Mouse (Mus musculus): ENCODE measurements around the gene 1700025G04Rik. TPM values are rescaled to one million over a fixed set of nuclear protein-coding genes. Genes with fewer than 3 reads are reported as not detected.

The 1700025G04Rik gene
- polyA plus RNA-seq, 1 experiment from 2014 or later: 20.6 TPM

- TF ChIP-seq EP300 (optimal IDR thresholded peaks at IDR 0.05) (no peak), CTCF (IDR thresholded peaks at IDR 0.05; ENCODE audit: low read depth) (no peak)
- H3K4me3 ChIP-seq (ENCODE audit: low read depth, low read length): no peak overlapping the region
- H3K27ac ChIP-seq (replicated peaks): no peak overlapping the region
- H3K9me3 ChIP-seq (ENCODE audit: control insufficient read depth, low read length): no peaks in the 10 kb centered on the region
- H3K27me3 ChIP-seq (ENCODE audit: control insufficient read depth, insufficient read depth, low read length): no peaks in the 10 kb centered on the region
- no peak overlapping the region for H3K9ac ChIP-seq (ENCODE audit: low read length)
- 37% methylated on average over 8 of the region's 8 CpGs for WGBS
- no peaks in the 10 kb centered on the region for H3K36me3 ChIP-seq (ENCODE audit: control insufficient read depth, insufficient read depth, low read length)
- peaks cover 4% of the 10 kb centered on the region; the same call in 1 of the 2 replicates for H3K4me1 ChIP-seq (replicated peaks; ENCODE audit: control insufficient read depth, insufficient read depth)
- ATAC-seq (ENCODE audit: low FRiP score, low TSS enrichment): no peak
- DNase-seq (ENCODE audit: low spot score): no peak
- H3K4me2 ChIP-seq (replicated peaks; ENCODE audit: low read depth): no peak overlapping the region
Measured at GRCm38 (mm10) chr1:151939987-151940386, 149.9 kb downstream of the 1700025G04Rik start.

- WGBS: 65% methylated on average over 6 of the region's 6 CpGs
- DNase-seq (ENCODE audit: low spot score): no peak
- no peak for TF ChIP-seq CTCF (IDR thresholded peaks at IDR 0.05; ENCODE audit: low read depth)
Measured at GRCm38 (mm10) chr1:151939510-151939909, 150.4 kb downstream of the 1700025G04Rik start.

GRCm38 (mm10) chr1:151933605-151934004 is 156.3 kb downstream of the 1700025G04Rik start:
- Histone ChIP-seq H3K27ac (replicated peaks) (no peak overlapping the region), H3K4me2 (replicated peaks; ENCODE audit: low read depth) (no peak overlapping the region), H3K4me3 (ENCODE audit: low read depth, low read length) (no peak overlapping the region), H3K36me3 (ENCODE audit: control insufficient read depth, insufficient read depth, low read length) (no peaks in the 10 kb centered on the region; the same call in 1 of the 2 replicates), H3K9me3 (ENCODE audit: control insufficient read depth, low read length) (no peaks in the 10 kb centered on the region), H3K4me1 (replicated peaks; ENCODE audit: control insufficient read depth, insufficient read depth) (no peaks in the 10 kb centered on the region), H3K27me3 (ENCODE audit: control insufficient read depth, insufficient read depth, low read length) (no peaks in the 10 kb centered on the region), H3K9ac (ENCODE audit: low read length) (no peak overlapping the region)
- WGBS: 63% methylated on average over 6 of the region's 6 CpGs
- TF ChIP-seq CTCF (IDR thresholded peaks at IDR 0.05; ENCODE audit: low read depth) (no peak), EP300 (optimal IDR thresholded peaks at IDR 0.05) (no peak)
- no peak for DNase-seq (ENCODE audit: low spot score)
- no peak for ATAC-seq (ENCODE audit: low FRiP score, low TSS enrichment)

More at GRCm38 (mm10) chr1:151939510-151939909, 150.4 kb downstream of the 1700025G04Rik start:
- H3K9ac ChIP-seq (ENCODE audit: low read length): no peak overlapping the region
- no peaks in the 10 kb centered on the region for H3K27me3 ChIP-seq (ENCODE audit: control insufficient read depth, insufficient read depth, low read length)
- ATAC-seq (ENCODE audit: low FRiP score, low TSS enrichment): no peak
- H3K27ac ChIP-seq (replicated peaks): no peak overlapping the region
- no peaks in the 10 kb centered on the region for H3K36me3 ChIP-seq (ENCODE audit: control insufficient read depth, insufficient read depth, low read length)
- H3K4me3 ChIP-seq (ENCODE audit: low read depth, low read length): no peak overlapping the region
- H3K4me2 ChIP-seq (replicated peaks; ENCODE audit: low read depth): no peak overlapping the region
- peaks cover 4% of the 10 kb centered on the region; the same call in 1 of the 2 replicates for H3K4me1 ChIP-seq (replicated peaks; ENCODE audit: control insufficient read depth, insufficient read depth)
- no peaks in the 10 kb centered on the region for H3K9me3 ChIP-seq (ENCODE audit: control insufficient read depth, low read length)

- H3K4me1 ChIP-seq (replicated peaks; ENCODE audit: control insufficient read depth, insufficient read depth): peaks cover 5% of the 10 kb centered on the region; the same call in 1 of the 2 replicates
- ATAC-seq (ENCODE audit: low FRiP score, low TSS enrichment): no peak
- H3K4me2 ChIP-seq (replicated peaks; ENCODE audit: low read depth): 0 out of 2 replicates have a peak overlapping the region, but pooled peaks have one; percentile 11
- DNase-seq (ENCODE audit: low spot score): no peak
- H3K4me3 ChIP-seq (ENCODE audit: low read depth, low read length): no peak overlapping the region
- no peak for TF ChIP-seq CTCF (IDR thresholded peaks at IDR 0.05; ENCODE audit: low read depth)
- no peak for TF ChIP-seq EP300 (optimal IDR thresholded peaks at IDR 0.05)
- H3K27ac ChIP-seq (replicated peaks): no peak overlapping the region
- H3K9ac ChIP-seq (ENCODE audit: low read length): no peak overlapping the region
- H3K36me3 ChIP-seq (ENCODE audit: control insufficient read depth, insufficient read depth, low read length): no peaks in the 10 kb centered on the region; the same call in 1 of the 2 replicates
- WGBS: 50% methylated on average over 8 of the region's 8 CpGs
- no peaks in the 10 kb centered on the region for H3K27me3 ChIP-seq (ENCODE audit: control insufficient read depth, insufficient read depth, low read length)
- no peaks in the 10 kb centered on the region for H3K9me3 ChIP-seq (ENCODE audit: control insufficient read depth, low read length)
Measured at GRCm38 (mm10) chr1:151926826-151927225, 163.1 kb downstream of the 1700025G04Rik start.

GRCm38 (mm10) chr1:151926141-151926540 is 163.8 kb downstream of the 1700025G04Rik start:
- Histone ChIP-seq H3K9ac (ENCODE audit: low read length) (no peak overlapping the region), H3K27me3 (ENCODE audit: control insufficient read depth, insufficient read depth, low read length) (no peaks in the 10 kb centered on the region), H3K27ac (replicated peaks) (no peak overlapping the region), H3K4me3 (ENCODE audit: low read depth, low read length) (no peak overlapping the region), H3K9me3 (ENCODE audit: control insufficient read depth, low read length) (no peaks in the 10 kb centered on the region), H3K4me1 (replicated peaks; ENCODE audit: control insufficient read depth, insufficient read depth) (peaks cover 5% of the 10 kb centered on the region; the same call in 1 of the 2 replicates), H3K4me2 (replicated peaks; ENCODE audit: low read depth) (no peak overlapping the region), H3K36me3 (ENCODE audit: control insufficient read depth, insufficient read depth, low read length) (no peaks in the 10 kb centered on the region; the same call in 1 of the 2 replicates)
- DNase-seq (ENCODE audit: low spot score): no peak
- no peak for TF ChIP-seq EP300 (optimal IDR thresholded peaks at IDR 0.05)
- peak; percentile 30; the same call in 1 of the 2 replicates for TF ChIP-seq CTCF (IDR thresholded peaks at IDR 0.05; ENCODE audit: low read depth)
- WGBS: 63% methylated on average over 4 of the region's 4 CpGs
- ATAC-seq (ENCODE audit: low FRiP score, low TSS enrichment): no peak

GRCm38 (mm10) chr1:151925738-151926137 is 164.2 kb downstream of the 1700025G04Rik start:
- peaks cover 5% of the 10 kb centered on the region; the same call in 1 of the 2 replicates for H3K4me1 ChIP-seq (replicated peaks; ENCODE audit: control insufficient read depth, insufficient read depth)
- ATAC-seq (ENCODE audit: low FRiP score, low TSS enrichment) (no peak), DNase-seq (ENCODE audit: low spot score) (no peak)
- no peak overlapping the region for H3K9ac ChIP-seq (ENCODE audit: low read length)
- no peak overlapping the region for H3K27ac ChIP-seq (replicated peaks)
- H3K4me2 ChIP-seq (replicated peaks; ENCODE audit: low read depth): no peak overlapping the region
- TF ChIP-seq EP300 (optimal IDR thresholded peaks at IDR 0.05) (no peak), CTCF (IDR thresholded peaks at IDR 0.05; ENCODE audit: low read depth) (no peak)
- H3K9me3 ChIP-seq (ENCODE audit: control insufficient read depth, low read length): no peaks in the 10 kb centered on the region
- H3K36me3 ChIP-seq (ENCODE audit: control insufficient read depth, insufficient read depth, low read length): no peaks in the 10 kb centered on the region; the same call in 1 of the 2 replicates
- H3K27me3 ChIP-seq (ENCODE audit: control insufficient read depth, insufficient read depth, low read length): no peaks in the 10 kb centered on the region
- 52% methylated on average over 7 of the region's 7 CpGs for WGBS
- no peak overlapping the region for H3K4me3 ChIP-seq (ENCODE audit: low read depth, low read length)
